Mouse (Mus musculus) embryonic fibroblast, embryonic 13.5 days (primary cell): ENCODE measurements around the gene Myo9b. TPM values are rescaled to one million over a fixed set of nuclear protein-coding genes. Genes with fewer than 3 reads are reported as not detected.

ENCODE experiments used
- H3K27ac ChIP-seq: 2 replicates; pipeline ENCODE4 v1.5.1; 2012; ENCODE audit warnings: low read length, control low read depth, inconsistent platforms; ENCODE audit not compliant: insufficient read depth
- H3K4me1 ChIP-seq: 2 replicates; pipeline ENCODE4 v1.6.1; 2011; ENCODE audit warnings: low read length; ENCODE audit not compliant: control insufficient read depth, insufficient read depth
- H3K4me3 ChIP-seq: 2 replicates; pipeline ENCODE4 v1.5.1; 2011; ENCODE audit warnings: mild to moderate bottlenecking, control low read depth, low read length; ENCODE audit not compliant: insufficient read depth
- CTCF ChIP-seq: IDR thresholded peaks from 2 replicates; pipeline ENCODE4 v1.5.1; 2011; ENCODE audit warnings: mild to moderate bottlenecking, control low read depth, low read length, moderate library complexity, borderline replicate concordance; ENCODE audit not compliant: insufficient read depth
- POLR2A ChIP-seq: IDR thresholded peaks from 2 replicates; pipeline ENCODE4 v1.6.1; 2011; ENCODE audit warnings: low read depth, mild to moderate bottlenecking, control low read depth, low read length, moderate library complexity
- polyA plus RNA-seq: library from polyadenylated mRNA; stranded (reverse); fragments of >200 nt; gene quantifications from 2 replicates; pipeline ENCODE4 v1.2.4, GENCODE M21; 2011; ENCODE audit warnings: low read depth; ENCODE audit not compliant: missing spikeins, insufficient read length

Myo9b gene
- polyA plus RNA-seq, 1 experiment: 67.5 TPM

- TF ChIP-seq CTCF (no peak), POLR2A (no peak)
- H3K4me1 ChIP-seq: peaks cover under 1% of the 10 kb centered on the region; the same call in 1 of the 2 replicates
- H3K27ac ChIP-seq: no peak overlapping the region
- H3K4me3 ChIP-seq: no peak overlapping the region
Measured at GRCm38 (mm10) chr8:71351520-71351919, 79.0 kb downstream of the Myo9b start.

GRCm38 (mm10) chr8:71358026-71358425, 85.5 kb downstream of the Myo9b start:
- H3K27ac ChIP-seq: no peak overlapping the region
- H3K4me3 ChIP-seq: no peak overlapping the region
- TF ChIP-seq CTCF (no peak), POLR2A (no peak)
- H3K4me1 ChIP-seq: no peaks in the 10 kb centered on the region

- H3K4me1 ChIP-seq: peaks cover 8% of the 10 kb centered on the region
- peak within 1 kb of the TSS; percentile 91 for H3K27ac ChIP-seq
- H3K4me3 ChIP-seq: peak within 1 kb of the TSS; percentile 62
- TF ChIP-seq CTCF (no peak), POLR2A (no peak; the same call in none of the 2 replicates)
Measured at GRCm38 (mm10) chr8:71366771-71367528, 94.4 kb downstream of the Myo9b start, which contains the start of gene Use1. Gene Use1 (plus strand): TSS chr8:71366848.

GRCm38 (mm10) chr8:71367529-71368176, 95.1 kb downstream of the Myo9b start:
- no peak for TF ChIP-seq CTCF
- TF ChIP-seq POLR2A: peak; percentile 74
- H3K4me1 ChIP-seq: peaks cover 8% of the 10 kb centered on the region
- peak overlapping the region; percentile 62 for H3K4me3 ChIP-seq
- peak overlapping the region; percentile 78 for H3K27ac ChIP-seq

GRCm38 (mm10) chr8:71368366-71368765, 95.9 kb downstream of the Myo9b start:
- Histone ChIP-seq H3K4me3 (no peak overlapping the region), H3K27ac (peak overlapping the region; percentile 78), H3K4me1 (peaks cover 8% of the 10 kb centered on the region)
- TF ChIP-seq POLR2A: peak; percentile 33; the same call in 1 of the 2 replicates
- no peak for TF ChIP-seq CTCF

- H3K4me1 ChIP-seq: peaks cover 8% of the 10 kb centered on the region
- H3K27ac ChIP-seq: peak overlapping the region; percentile 57; the same call in 1 of the 2 replicates
- no peak for TF ChIP-seq POLR2A
- TF ChIP-seq CTCF: no peak
- H3K4me3 ChIP-seq: no peak overlapping the region
Measured at GRCm38 (mm10) chr8:71369040-71369718, 96.7 kb downstream of the Myo9b start.

- TF ChIP-seq POLR2A (peak; percentile 47; the same call in 1 of the 2 replicates), CTCF (no peak)
- Histone ChIP-seq H3K4me1 (peaks cover 8% of the 10 kb centered on the region), H3K4me3 (peak overlapping the region; percentile 37), H3K27ac (0 out of 2 replicates have a peak overlapping the region, but pooled peaks have one; percentile 36)
Measured at GRCm38 (mm10) chr8:71370711-71371235, 98.3 kb downstream of the Myo9b start.

- H3K27ac ChIP-seq: peak within 1 kb of the TSS; percentile 75
- peak within 1 kb of the TSS; percentile 70 for H3K4me3 ChIP-seq
- H3K4me1 ChIP-seq: peaks cover 8% of the 10 kb centered on the region
- TF ChIP-seq CTCF: peak; percentile 81
- TF ChIP-seq POLR2A: peak; percentile 81
Measured at GRCm38 (mm10) chr8:71371236-71371848, 98.8 kb downstream of the Myo9b start, which contains the start of gene Ocel1. Gene Ocel1 (plus strand): TSS chr8:71371298.

GRCm38 (mm10) chr8:71372427-71372826, 99.9 kb downstream of the Myo9b start:
- Histone ChIP-seq H3K4me3 (no peak overlapping the region), H3K27ac (no peak overlapping the region), H3K4me1 (peaks cover 10% of the 10 kb centered on the region)
- no peak for TF ChIP-seq CTCF
- TF ChIP-seq POLR2A: no peak
